Mouse (Mus musculus) gastrocnemius, postnatal 4 days (tissue): ENCODE results near the gene Usf2. TPM values are rescaled to one million over a fixed set of nuclear protein-coding genes. Genes with fewer than 3 reads are reported as not detected.
A peak's percentile ranks its signal among the peaks of the same experiment; 100 is the strongest.
"Not testable (repeated sequence)": the region's sequence is repeated elsewhere in the genome, so short reads cannot be mapped to it uniquely, and the experiment has no call there.

ENCODE experiments used
- DNase-seq, 2 experiments: peaks; one replicate each; pipeline ENCODE4 v3.0.0; 2021 to 2022; ENCODE audit warnings: low spot score in 2 of 2, mixed read lengths in 2 of 2
- total RNA-seq, 2 experiments: library from RNA; stranded (reverse); gene quantifications; 2 replicates each; pipeline ENCODE4 v1.2.3; 2021

The Usf2 gene
- total RNA-seq, 2 experiments from 2014 or later: 79.3 to 80.5 TPM

DNA sequence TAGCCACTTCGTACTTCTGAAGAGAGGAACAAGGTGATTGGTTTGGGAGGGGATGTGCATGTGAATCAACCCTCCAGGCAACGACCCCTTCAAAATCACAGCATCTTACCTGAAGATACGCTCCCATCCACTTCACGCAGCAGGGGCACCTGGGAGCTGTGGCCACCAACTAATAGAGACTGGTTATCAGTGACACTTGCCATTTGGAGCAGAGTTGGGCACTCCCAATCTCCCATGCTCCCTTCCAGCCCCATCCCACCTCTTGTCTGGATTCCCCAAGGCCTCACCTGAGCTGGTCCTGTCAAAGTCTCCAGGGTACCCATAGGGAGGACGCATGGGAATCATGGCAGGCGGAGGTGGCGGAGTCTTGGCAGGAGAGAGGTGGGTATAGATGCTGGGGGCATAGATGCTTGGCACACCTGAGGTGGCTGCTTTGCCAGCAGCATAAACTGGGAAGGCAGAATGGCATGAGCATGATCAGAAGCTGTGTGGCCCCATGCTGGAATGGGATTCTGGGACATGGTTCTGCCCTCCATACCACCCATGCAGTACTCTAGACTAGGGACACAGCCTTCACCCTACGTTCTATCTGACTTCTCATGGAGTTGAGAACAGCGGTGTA, 2.4 kb upstream of the Usf2 start:
- DNase-seq: no peak

GRCm38 (mm10) chr7:30958109-30958865, 1.7 kb upstream of the Usf2 start:
- no peak for DNase-seq

GRCm38 (mm10) chr7:30957367-30957783, 772 bp upstream of the Usf2 start:
- peak; percentile 91 to 93 for DNase-seq

- DNase-seq: peak in 1 of 2 experiments; percentile 60
These were observed 249 bp downstream of the Usf2 start for GRCm38 (mm10) chr7:30956357-30956751.

DNA sequence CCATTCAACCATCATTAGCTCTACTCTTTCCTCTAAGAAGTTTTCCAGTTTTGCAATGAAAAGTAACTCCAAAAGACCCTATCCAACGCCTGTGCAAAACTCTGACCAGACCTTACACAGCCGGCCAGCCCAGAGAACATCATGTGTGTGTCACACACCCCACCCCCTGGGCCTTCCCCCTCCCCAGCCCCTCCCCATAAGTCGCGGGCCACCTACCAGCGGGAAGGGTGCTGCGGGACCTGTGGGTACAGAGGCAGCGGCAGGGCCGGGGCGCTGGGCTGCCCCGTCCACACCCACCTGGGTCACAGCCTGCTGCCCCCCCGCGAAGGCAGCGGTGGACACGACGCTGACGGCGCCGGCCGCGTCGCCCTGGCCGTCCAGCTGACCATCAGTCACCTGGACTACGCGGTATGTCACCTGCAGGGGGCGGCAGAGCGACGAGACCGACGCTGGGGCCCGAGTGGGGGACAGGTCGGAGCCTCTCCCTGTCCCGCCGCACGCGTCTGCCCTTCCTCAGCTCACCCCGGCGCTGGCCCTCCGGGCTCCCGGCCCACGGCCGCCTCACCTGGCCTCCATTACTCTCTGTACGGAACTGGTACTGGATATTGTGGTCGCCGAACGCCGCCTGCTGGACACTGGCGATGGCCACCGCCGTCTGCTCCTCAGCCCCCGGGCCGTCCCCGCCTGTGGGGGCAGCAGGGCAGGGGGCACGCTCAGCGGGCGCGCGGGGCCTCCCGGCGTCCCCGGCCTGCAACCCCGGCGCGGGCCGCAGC, 833 bp downstream of the Usf2 start:
- peak; percentile 83 to 91 for DNase-seq

GRCm38 (mm10) chr7:30954971-30955520, 1.6 kb downstream of the Usf2 start:
- DNase-seq: no peak

DNA sequence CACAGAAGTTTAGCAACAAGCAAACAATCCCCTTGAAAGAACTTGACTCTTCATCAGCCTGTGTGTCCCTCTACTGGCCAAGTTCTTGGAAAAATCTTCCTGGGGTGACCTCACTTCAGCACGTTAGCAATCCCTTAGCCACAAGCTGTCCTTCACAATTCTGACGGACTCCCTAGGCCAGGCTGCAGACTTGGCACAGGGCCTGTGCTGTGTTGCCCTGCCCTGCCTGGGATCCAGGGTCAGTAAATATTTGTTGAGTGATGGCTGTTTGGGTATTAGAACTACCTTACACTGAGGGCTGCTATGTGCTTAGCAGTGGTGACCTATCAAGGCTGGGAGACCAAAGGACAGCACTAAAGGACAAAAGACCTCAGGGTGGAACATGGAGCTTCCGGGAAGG, 2.6 kb downstream of the Usf2 start:
- peak in 1 of 2 experiments; percentile 15 for DNase-seq

DNA sequence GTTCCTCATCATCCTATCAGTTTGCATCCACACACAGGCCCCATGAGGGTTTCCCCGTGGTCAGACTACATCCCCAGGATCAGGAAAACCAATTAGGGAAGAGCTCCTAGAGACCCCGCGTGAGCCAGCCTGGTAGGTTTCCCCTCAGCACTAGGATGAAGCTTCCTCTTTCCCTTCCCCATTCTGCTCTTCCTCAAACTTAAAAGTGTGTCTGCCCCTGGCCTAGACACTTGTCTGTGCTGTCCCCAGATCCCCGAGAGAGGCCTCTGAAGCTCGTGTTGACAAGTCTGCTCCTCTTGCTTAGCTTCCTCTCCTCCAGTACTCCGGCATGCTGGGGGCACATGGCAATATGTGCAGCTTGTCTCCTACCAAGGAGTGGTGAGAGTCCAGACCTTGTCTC, 3.1 kb downstream of the Usf2 start:
- no peak for DNase-seq

GRCm38 (mm10) chr7:30952441-30953265, 4.0 kb downstream of the Usf2 start:
- peak in 1 of 2 experiments; percentile 14 for DNase-seq

GRCm38 (mm10) chr7:30949902-30950301, 6.7 kb downstream of the Usf2 start:
- DNase-seq: not testable (repeated sequence)

GRCm38 (mm10) chr7:30945876-30946275, 10.7 kb downstream of the Usf2 start:
- no peak for DNase-seq

DNA sequence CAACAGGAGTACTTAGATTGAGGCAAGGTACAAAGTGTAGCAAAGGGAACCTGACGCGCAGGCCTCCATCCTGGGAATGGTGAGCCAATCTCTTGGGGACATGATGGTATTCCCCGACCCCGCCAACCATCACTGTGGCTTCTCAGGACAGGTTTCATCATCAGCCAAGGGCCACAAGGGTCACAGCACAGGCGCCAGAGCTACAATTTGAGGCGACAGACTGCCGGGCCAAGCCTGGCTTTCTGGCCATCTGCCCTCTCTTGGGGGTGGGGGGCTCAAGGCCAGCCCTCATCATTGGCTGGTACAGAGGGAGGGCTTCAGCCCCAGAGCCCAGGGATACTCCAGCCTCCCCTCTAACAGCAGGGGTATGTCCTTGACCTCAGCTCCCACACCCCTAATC, 11.1 kb downstream of the Usf2 start:
- not testable (repeated sequence) for DNase-seq

DNA sequence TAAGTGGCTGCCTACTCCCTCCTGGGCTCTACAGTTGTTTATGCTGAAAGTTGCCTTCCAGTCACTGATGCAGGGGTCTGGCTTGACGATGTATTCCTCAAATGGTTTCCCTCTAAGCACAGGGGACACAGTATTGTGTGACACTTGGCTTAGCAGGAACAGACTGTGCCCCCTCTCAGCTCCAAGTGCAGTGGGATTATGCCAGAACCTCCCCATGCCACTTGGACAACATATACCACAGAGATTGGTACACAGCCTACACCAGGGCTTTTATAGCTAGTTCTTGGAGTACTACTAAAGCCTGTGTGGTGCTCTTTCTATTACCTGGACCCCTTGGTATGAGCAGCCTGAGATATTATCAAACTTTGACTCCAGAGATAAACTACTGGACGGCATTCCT, 11.9 kb downstream of the Usf2 start:
- not testable (repeated sequence) for DNase-seq

- DNase-seq: no peak
These were observed 12.5 kb downstream of the Usf2 start, which contains the start of gene Hamp for GRCm38 (mm10) chr7:30943909-30944635. Hamp (minus strand) TSS chr7:30944032.

- not testable (repeated sequence) for DNase-seq
These were observed 14.2 kb downstream of the Usf2 start for GRCm38 (mm10) chr7:30942365-30942764.

DNA sequence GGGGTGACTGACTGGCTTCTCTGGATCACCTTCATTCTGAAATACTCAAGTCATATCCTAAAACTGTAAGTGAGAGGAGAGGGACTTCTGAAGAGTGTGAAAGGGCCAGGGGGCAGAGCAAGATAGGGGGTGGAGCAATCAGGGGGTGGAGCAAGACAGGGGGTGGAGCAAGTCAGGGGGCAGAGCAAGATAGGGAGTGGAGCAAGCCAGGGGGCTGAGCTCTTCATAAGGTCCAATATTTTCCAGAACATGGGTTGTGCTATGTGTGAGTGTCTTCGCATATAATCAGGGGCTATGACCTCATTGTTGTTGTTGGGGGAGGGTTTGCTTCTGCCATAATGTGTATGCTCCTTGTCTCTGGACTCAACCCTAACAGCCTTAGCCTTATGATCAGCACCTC, 16.5 kb downstream of the Usf2 start:
- not testable (repeated sequence) for DNase-seq

DNA sequence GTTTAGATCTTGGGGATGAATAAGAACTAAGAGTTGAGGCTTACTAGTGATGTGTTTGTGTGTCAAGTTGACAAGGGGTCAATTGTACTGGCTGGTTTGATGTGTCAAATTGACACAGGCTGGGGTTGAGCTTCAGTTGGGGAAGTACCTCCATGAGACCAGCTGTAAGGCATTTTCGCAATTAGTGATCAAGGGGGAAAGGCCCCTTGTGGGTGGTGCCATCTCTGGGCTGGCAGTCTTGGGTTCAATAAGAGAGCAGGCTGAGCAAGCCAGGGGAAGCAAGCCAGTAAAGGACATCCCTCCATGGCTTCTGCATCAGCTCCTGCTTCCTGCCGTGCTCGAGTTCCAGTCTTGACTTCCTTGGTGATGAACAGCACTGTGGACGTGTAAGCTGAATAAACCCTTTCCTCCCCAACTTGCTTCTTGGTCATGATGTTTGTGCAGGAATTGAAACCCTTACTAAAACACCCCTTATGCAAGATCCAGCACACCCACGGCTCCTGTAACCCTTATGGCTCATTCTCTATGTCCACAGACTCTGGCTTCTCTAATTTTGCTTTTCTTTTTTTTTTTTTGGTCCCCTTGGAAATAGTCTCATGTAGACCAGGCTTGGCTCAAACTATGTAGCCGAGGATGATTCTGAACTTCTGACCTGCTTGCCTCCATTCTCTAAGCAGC, 21.0 kb downstream of the Usf2 start:
- not testable (repeated sequence) for DNase-seq

- DNase-seq: not testable (repeated sequence)
These were observed 32.0 kb downstream of the Usf2 start, which contains the start of gene Hamp2 for GRCm38 (mm10) chr7:30924581-30924980. Hamp2 (minus strand) TSS chr7:30924681.

DNA sequence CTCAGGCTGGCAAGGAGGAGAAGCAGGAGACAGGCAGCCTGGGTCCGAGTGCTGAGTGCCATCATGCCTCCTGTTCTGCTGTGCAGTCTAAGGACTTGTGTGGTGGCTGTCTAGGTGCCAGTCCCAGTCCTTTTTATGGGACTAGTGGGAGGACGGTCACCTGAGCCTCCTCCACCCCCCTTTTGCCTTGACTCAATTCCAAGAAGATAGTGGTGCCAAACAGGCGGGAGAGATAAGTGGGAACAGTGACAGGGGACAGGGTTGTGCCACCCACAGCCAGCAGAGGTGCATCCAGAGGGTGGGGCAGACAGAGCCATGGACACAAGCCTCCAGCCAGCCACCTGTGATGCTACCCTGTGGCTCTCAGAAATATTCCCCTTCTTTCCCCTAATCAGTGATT, 32.5 kb downstream of the Usf2 start:
- DNase-seq: no peak
